Mouse (Mus musculus): ENCODE measurements at regions not wholly inside any gene's neighbourhood (a gene's known extent, or its start where the extent isn't known, plus 50 kb on each side); places are given as distances from the start of the nearest gene placed in this dataset.
A peak's percentile ranks its signal among the peaks of the same experiment; 100 is the strongest.

- Histone ChIP-seq H3K27me3 (ENCODE audit: control insufficient read depth, insufficient read depth, low read length) (no peaks in the 10 kb centered on the region), H3K27ac (replicated peaks; ENCODE audit: low read depth, low read length) (no peak overlapping the region), H3K4me1 (ENCODE audit: control insufficient read depth, insufficient read depth, low read length) (no peaks in the 10 kb centered on the region), H3K4me3 (replicated peaks; ENCODE audit: low read depth, low read length) (no peak overlapping the region), H3K9me3 (ENCODE audit: control insufficient read depth, low read length) (no peaks in the 10 kb centered on the region), H3K36me3 (ENCODE audit: control insufficient read depth, insufficient read depth, low read length) (no peaks in the 10 kb centered on the region), H3K4me2 (ENCODE audit: low read length) (no peak overlapping the region), H3K9ac (replicated peaks; ENCODE audit: low read length) (no peak overlapping the region)
- 61% methylated on average over 12 of the region's 12 CpGs for WGBS
- ATAC-seq (ENCODE audit: low FRiP score, low TSS enrichment): 0 out of 2 replicates have a peak, but pooled peaks have one; percentile 40
- DNase-seq: peak; percentile 50
Measured at GRCm38 (mm10) chr2:117439372-117440183, 96.8 kb upstream of the Rasgrp1 start.

- Histone ChIP-seq H3K4me3 (replicated peaks; ENCODE audit: low read depth, low read length) (no peak overlapping the region), H3K9me3 (ENCODE audit: control insufficient read depth, low read length) (no peaks in the 10 kb centered on the region), H3K4me1 (ENCODE audit: control insufficient read depth, insufficient read depth, low read length) (no peaks in the 10 kb centered on the region), H3K9ac (replicated peaks; ENCODE audit: low read length) (no peak overlapping the region), H3K27ac (replicated peaks; ENCODE audit: low read depth, low read length) (no peak overlapping the region), H3K27me3 (ENCODE audit: control insufficient read depth, insufficient read depth, low read length) (no peaks in the 10 kb centered on the region), H3K36me3 (ENCODE audit: control insufficient read depth, insufficient read depth, low read length) (no peaks in the 10 kb centered on the region), H3K4me2 (ENCODE audit: low read length) (no peak overlapping the region)
- ATAC-seq (ENCODE audit: low FRiP score, low TSS enrichment): no peak
- WGBS: 81% methylated on average over 7 of the region's 7 CpGs
- DNase-seq: no peak
Measured at GRCm38 (mm10) chr2:117440801-117441281, 98.0 kb upstream of the Rasgrp1 start.

GRCm38 (mm10) chr2:117442862-117443261 is 100.1 kb upstream of the Rasgrp1 start:
- no peaks in the 10 kb centered on the region for H3K27me3 ChIP-seq (ENCODE audit: control insufficient read depth, insufficient read depth, low read length)
- no peak for DNase-seq
- WGBS: 84% methylated on average over 4 of the region's 4 CpGs

GRCm38 (mm10) chr2:117444671-117445070 is 101.9 kb upstream of the Rasgrp1 start:
- 38% methylated on average over 5 of the region's 5 CpGs for WGBS
- H3K27ac ChIP-seq (replicated peaks; ENCODE audit: low read depth, low read length): no peak overlapping the region
- DNase-seq (peak; percentile 29), ATAC-seq (ENCODE audit: low FRiP score, low TSS enrichment) (no peak)
- no peaks in the 10 kb centered on the region for H3K9me3 ChIP-seq (ENCODE audit: control insufficient read depth, low read length)
- H3K4me3 ChIP-seq (replicated peaks; ENCODE audit: low read depth, low read length): no peak overlapping the region
- no peak overlapping the region for H3K9ac ChIP-seq (replicated peaks; ENCODE audit: low read length)
- H3K4me1 ChIP-seq (ENCODE audit: control insufficient read depth, insufficient read depth, low read length): no peaks in the 10 kb centered on the region
- H3K27me3 ChIP-seq (ENCODE audit: control insufficient read depth, insufficient read depth, low read length): no peaks in the 10 kb centered on the region
- no peaks in the 10 kb centered on the region for H3K36me3 ChIP-seq (ENCODE audit: control insufficient read depth, insufficient read depth, low read length)
- no peak overlapping the region for H3K4me2 ChIP-seq (ENCODE audit: low read length)

More at GRCm38 (mm10) chr2:117442862-117443261, 100.1 kb upstream of the Rasgrp1 start:
- ATAC-seq (ENCODE audit: low FRiP score, low TSS enrichment): no peak
- H3K4me3 ChIP-seq (replicated peaks; ENCODE audit: low read depth, low read length): no peak overlapping the region
- H3K4me1 ChIP-seq (ENCODE audit: control insufficient read depth, insufficient read depth, low read length): no peaks in the 10 kb centered on the region
- no peak overlapping the region for H3K27ac ChIP-seq (replicated peaks; ENCODE audit: low read depth, low read length)
- no peak overlapping the region for H3K9ac ChIP-seq (replicated peaks; ENCODE audit: low read length)
- no peak overlapping the region for H3K4me2 ChIP-seq (ENCODE audit: low read length)
- H3K9me3 ChIP-seq (ENCODE audit: control insufficient read depth, low read length): no peaks in the 10 kb centered on the region
- no peaks in the 10 kb centered on the region for H3K36me3 ChIP-seq (ENCODE audit: control insufficient read depth, insufficient read depth, low read length)

GRCm38 (mm10) chr2:117446876-117447275 is 104.1 kb upstream of the Rasgrp1 start:
- no peaks in the 10 kb centered on the region for H3K27me3 ChIP-seq (ENCODE audit: control insufficient read depth, insufficient read depth, low read length)
- no peaks in the 10 kb centered on the region for H3K4me1 ChIP-seq (ENCODE audit: control insufficient read depth, insufficient read depth, low read length)
- ATAC-seq (ENCODE audit: low FRiP score, low TSS enrichment): no peak
- 92% methylated on average over 4 of the region's 4 CpGs for WGBS
- no peak overlapping the region for H3K4me3 ChIP-seq (replicated peaks; ENCODE audit: low read depth, low read length)
- no peak overlapping the region for H3K27ac ChIP-seq (replicated peaks; ENCODE audit: low read depth, low read length)
- no peaks in the 10 kb centered on the region for H3K9me3 ChIP-seq (ENCODE audit: control insufficient read depth, low read length)
- DNase-seq: no peak
- no peaks in the 10 kb centered on the region for H3K36me3 ChIP-seq (ENCODE audit: control insufficient read depth, insufficient read depth, low read length)
- H3K4me2 ChIP-seq (ENCODE audit: low read length): no peak overlapping the region
- no peak overlapping the region for H3K9ac ChIP-seq (replicated peaks; ENCODE audit: low read length)

GRCm38 (mm10) chr2:117450172-117450865 is 107.5 kb upstream of the Rasgrp1 start:
- H3K27me3 ChIP-seq (ENCODE audit: control insufficient read depth, insufficient read depth, low read length): no peaks in the 10 kb centered on the region
- no peaks in the 10 kb centered on the region for H3K36me3 ChIP-seq (ENCODE audit: control insufficient read depth, insufficient read depth, low read length)
- ATAC-seq (ENCODE audit: low FRiP score, low TSS enrichment) (peak; percentile 67; the same call in 1 of the 2 replicates), DNase-seq (peak; percentile 81)
- H3K27ac ChIP-seq (replicated peaks; ENCODE audit: low read depth, low read length): no peak overlapping the region
- no peaks in the 10 kb centered on the region for H3K9me3 ChIP-seq (ENCODE audit: control insufficient read depth, low read length)
- no peak overlapping the region for H3K4me3 ChIP-seq (replicated peaks; ENCODE audit: low read depth, low read length)
- H3K9ac ChIP-seq (replicated peaks; ENCODE audit: low read length): no peak overlapping the region
- H3K4me2 ChIP-seq (ENCODE audit: low read length): no peak overlapping the region
- 58% methylated on average over 7 of the region's 7 CpGs for WGBS
- H3K4me1 ChIP-seq (ENCODE audit: control insufficient read depth, insufficient read depth, low read length): no peaks in the 10 kb centered on the region

- H3K4me2 ChIP-seq (ENCODE audit: low read length): no peak overlapping the region
- WGBS: 80% methylated on average over 5 of the region's 5 CpGs
- H3K9me3 ChIP-seq (ENCODE audit: control insufficient read depth, low read length): no peaks in the 10 kb centered on the region
- H3K4me1 ChIP-seq (ENCODE audit: control insufficient read depth, insufficient read depth, low read length): peaks cover 10% of the 10 kb centered on the region
- H3K27ac ChIP-seq (replicated peaks; ENCODE audit: low read depth, low read length): no peak overlapping the region
- no peak overlapping the region for H3K9ac ChIP-seq (replicated peaks; ENCODE audit: low read length)
- DNase-seq (no peak), ATAC-seq (ENCODE audit: low FRiP score, low TSS enrichment) (no peak)
- H3K27me3 ChIP-seq (ENCODE audit: control insufficient read depth, insufficient read depth, low read length): no peaks in the 10 kb centered on the region
- no peaks in the 10 kb centered on the region for H3K36me3 ChIP-seq (ENCODE audit: control insufficient read depth, insufficient read depth, low read length)
- H3K4me3 ChIP-seq (replicated peaks; ENCODE audit: low read depth, low read length): no peak overlapping the region
Measured at GRCm38 (mm10) chr2:117451818-117452217, 109.0 kb upstream of the Rasgrp1 start.

GRCm38 (mm10) chr2:117455021-117455739 is 112.4 kb upstream of the Rasgrp1 start:
- Histone ChIP-seq H3K9me3 (ENCODE audit: control insufficient read depth, low read length) (no peaks in the 10 kb centered on the region), H3K27me3 (ENCODE audit: control insufficient read depth, insufficient read depth, low read length) (no peaks in the 10 kb centered on the region), H3K9ac (replicated peaks; ENCODE audit: low read length) (no peak overlapping the region), H3K4me3 (replicated peaks; ENCODE audit: low read depth, low read length) (no peak overlapping the region), H3K4me2 (ENCODE audit: low read length) (no peak overlapping the region), H3K4me1 (ENCODE audit: control insufficient read depth, insufficient read depth, low read length) (peaks cover 10% of the 10 kb centered on the region), H3K36me3 (ENCODE audit: control insufficient read depth, insufficient read depth, low read length) (no peaks in the 10 kb centered on the region), H3K27ac (replicated peaks; ENCODE audit: low read depth, low read length) (no peak overlapping the region)
- ATAC-seq (ENCODE audit: low FRiP score, low TSS enrichment): peak; percentile 64; the same call in 1 of the 2 replicates
- DNase-seq: peak; percentile 79
- 58% methylated on average over 4 of the region's 4 CpGs for WGBS

All from midbrain, embryonic 14.5 days (tissue).